Mouse (Mus musculus) hindbrain, embryonic 10.5 days (tissue): ENCODE results near the gene Cd164l2. TPM values are rescaled to one million over a fixed set of nuclear protein-coding genes. Genes with fewer than 3 reads are reported as not detected.

Experiments used
- DNase-seq: peaks from one replicate; pipeline ENCODE4 v3.0.0-alpha.2; 2017; ENCODE audit warnings: low spot score
- H3K27ac ChIP-seq: fragments of 300-500 bp; sonication (generic); 2 replicates; pipeline ENCODE4 v1.5.1; 2016; ENCODE audit warnings: mild to moderate bottlenecking, moderate library complexity
- H3K27me3 ChIP-seq: fragments of 300-500 bp; sonication (generic); 2 replicates; pipeline ENCODE4 v1.6.1; 2016; ENCODE audit warnings: mild to moderate bottlenecking; ENCODE audit not compliant: poor library complexity, insufficient read depth, severe bottlenecking
- H3K36me3 ChIP-seq: fragments of 300-500 bp; sonication (generic); 2 replicates; pipeline ENCODE4 v1.6.1; 2016; ENCODE audit warnings: mild to moderate bottlenecking, moderate library complexity
- H3K4me1 ChIP-seq: fragments of 300-500 bp; sonication (generic); replicated peaks from 2 replicates; pipeline ENCODE4 v1.6.1; 2016; ENCODE audit warnings: mild to moderate bottlenecking
- H3K4me3 ChIP-seq: fragments of 300-500 bp; sonication (generic); 2 replicates; pipeline ENCODE4 v1.5.1; 2016; ENCODE audit warnings: mild to moderate bottlenecking, moderate library complexity
- H3K9me3 ChIP-seq: fragments of 300-500 bp; sonication (generic); 2 replicates; pipeline ENCODE4 v1.6.1; 2016; ENCODE audit warnings: mild to moderate bottlenecking, moderate library complexity
- WGBS: fragments of 180-500 bp; shearing (Covaris S2); methylation state at CpG from one replicate; pipeline ENCODE4 v1.1.7; 2016; 5-methylcytosine and 5-hydroxymethylcytosine counted together
- polyA plus RNA-seq: library from polyadenylated mRNA; unstranded; fragments of >200 nt; fragmentation: Nextera tagmentation; extraction: Ambion mirVana; gene quantifications from 2 replicates; pipeline ENCODE4 v1.2.1, GENCODE M21; 2016

Gene Cd164l2
- polyA plus RNA-seq, 1 experiment from 2014 or later: 1.1 TPM

DNA sequence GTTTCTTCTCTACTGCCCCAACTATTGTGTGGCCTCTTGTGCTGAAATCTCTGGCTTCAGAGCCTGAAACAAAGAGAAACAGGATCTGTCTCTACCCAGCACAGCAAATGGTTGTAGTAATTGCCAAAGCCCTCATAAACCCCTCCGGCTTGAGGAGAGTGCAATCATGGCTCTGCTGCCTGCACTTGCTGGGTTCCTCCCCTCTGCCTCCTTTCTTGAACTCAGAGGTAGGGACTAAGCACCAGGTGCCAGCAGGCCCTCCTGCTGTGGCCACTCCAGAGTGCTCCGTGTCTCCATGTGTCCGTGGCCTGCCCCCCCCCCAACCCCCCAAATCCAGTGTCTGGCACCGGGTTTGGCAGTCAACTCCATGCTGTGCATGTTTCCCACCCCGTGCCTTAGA is 14.6 kb upstream of the Cd164l2 start:
- no peak overlapping the region for H3K4me3 ChIP-seq
- no peak for DNase-seq
- peaks cover 51% of the 10 kb centered on the region for H3K36me3 ChIP-seq
- no peaks in the 10 kb centered on the region for H3K9me3 ChIP-seq
- peak overlapping the region; percentile 78 for H3K27ac ChIP-seq
- WGBS: 16% methylated on average over 5 of the region's 5 CpGs
- H3K4me1 ChIP-seq: peaks cover 63% of the 10 kb centered on the region
- H3K27me3 ChIP-seq: peaks cover 6% of the 10 kb centered on the region; the same call in 1 of the 2 replicates

DNA sequence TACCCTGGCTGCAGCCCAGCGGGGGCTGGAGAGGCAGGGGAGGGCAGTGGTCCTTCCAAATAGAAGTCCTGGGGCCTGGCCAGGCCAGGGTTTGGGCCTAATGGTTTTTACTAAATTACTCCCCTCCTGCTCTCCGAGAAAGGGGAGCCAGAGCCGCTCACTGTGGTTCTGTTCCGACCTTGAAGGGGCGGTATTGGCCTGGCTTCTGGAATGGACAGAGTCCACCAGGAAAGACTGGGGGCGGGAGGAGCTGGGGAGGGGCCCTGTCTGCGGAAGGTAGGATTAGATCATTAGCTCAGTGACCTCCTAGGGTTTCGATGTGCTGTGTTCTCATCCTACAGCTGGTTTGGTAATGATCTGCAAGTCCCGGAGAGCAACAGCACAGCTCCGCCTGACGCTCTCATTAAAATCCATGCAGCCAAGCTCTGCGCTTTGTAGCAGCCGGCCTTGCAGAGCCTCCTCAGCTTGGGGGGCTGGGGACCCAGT is 14.1 kb upstream of the Cd164l2 start:
- 18% methylated on average over 13 of the region's 13 CpGs for WGBS
- Histone ChIP-seq H3K4me3 (no peak overlapping the region), H3K9me3 (no peaks in the 10 kb centered on the region), H3K36me3 (peaks cover 46% of the 10 kb centered on the region), H3K27ac (peak overlapping the region; percentile 78), H3K4me1 (peaks cover 63% of the 10 kb centered on the region), H3K27me3 (peaks cover 6% of the 10 kb centered on the region; the same call in 1 of the 2 replicates)
- DNase-seq: peak; percentile 37

DNA sequence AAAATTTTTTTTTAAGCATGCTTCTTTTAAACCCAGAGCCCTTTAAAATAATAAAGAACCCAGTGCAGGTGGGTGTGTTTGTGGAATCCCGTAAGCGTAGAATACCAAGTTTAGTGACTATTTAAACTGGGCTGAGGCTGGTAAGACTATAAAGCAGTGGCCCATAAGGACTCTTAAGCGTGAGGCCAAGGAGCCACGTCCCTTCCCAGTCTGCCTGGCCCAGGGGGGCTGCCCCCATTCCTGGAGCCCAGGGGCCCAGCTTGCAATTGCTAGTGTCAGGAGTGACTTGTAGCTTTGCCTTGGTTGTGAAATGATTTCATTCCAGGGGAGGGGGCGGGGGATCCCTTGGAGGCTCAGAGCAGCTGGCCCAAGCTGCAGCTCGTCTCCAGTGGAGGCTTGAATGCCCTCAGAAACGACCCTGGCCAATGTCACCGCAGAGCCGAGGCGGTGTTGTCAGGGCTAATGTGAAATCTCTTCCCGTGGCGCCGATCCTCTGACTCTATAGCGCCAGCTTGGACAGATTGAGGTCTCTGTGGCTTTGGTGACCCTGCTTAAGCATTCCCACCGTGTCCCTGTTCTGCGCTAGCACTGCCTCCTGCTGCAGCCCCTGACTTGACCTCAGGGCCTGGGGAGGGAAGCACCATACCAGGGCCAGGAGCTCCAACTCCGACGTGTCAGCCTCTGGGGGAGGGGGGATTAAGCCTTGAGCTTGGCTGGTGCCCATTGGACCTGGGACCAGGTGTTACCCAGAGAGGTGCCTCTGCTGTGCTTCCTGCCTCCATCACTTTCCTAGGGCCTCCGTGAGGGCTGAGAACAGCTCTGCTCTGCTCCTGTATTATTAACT is 13.4 kb upstream of the Cd164l2 start:
- WGBS: 16% methylated on average over 19 of the region's 19 CpGs
- Histone ChIP-seq H3K36me3 (peaks cover 39% of the 10 kb centered on the region), H3K4me1 (peaks cover 67% of the 10 kb centered on the region), H3K9me3 (no peaks in the 10 kb centered on the region), H3K27ac (peak overlapping the region; percentile 78), H3K4me3 (0 out of 2 replicates have a peak overlapping the region, but pooled peaks have one; percentile 2), H3K27me3 (peaks cover 6% of the 10 kb centered on the region; the same call in 1 of the 2 replicates)
- peak; percentile 63 for DNase-seq

DNA sequence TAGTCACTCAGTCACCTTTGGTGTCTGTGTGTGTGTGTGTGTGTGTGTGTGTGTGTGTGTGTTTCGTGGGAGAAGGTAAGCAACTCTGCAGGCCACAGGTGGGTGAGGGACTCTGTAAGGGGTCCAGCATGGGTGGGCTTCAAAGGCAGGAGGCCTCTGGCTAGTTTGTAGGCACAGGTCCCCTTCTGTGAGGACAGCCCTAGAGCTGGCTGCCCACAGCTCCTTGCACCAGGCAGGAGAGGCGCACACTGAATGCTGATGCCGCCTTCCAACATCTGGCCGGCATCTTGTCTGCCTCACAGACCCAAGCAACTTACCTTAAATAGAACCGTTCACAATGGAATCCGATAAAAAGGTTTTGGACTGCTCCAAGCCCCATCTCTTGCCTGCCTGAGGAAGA is 12.2 kb upstream of the Cd164l2 start:
- H3K4me1 ChIP-seq: peaks cover 73% of the 10 kb centered on the region
- 63% methylated on average over 6 of the region's 6 CpGs for WGBS
- peaks cover 6% of the 10 kb centered on the region; the same call in 1 of the 2 replicates for H3K27me3 ChIP-seq
- no peak overlapping the region for H3K4me3 ChIP-seq
- no peak for DNase-seq
- H3K36me3 ChIP-seq: peaks cover 27% of the 10 kb centered on the region
- no peaks in the 10 kb centered on the region for H3K9me3 ChIP-seq
- H3K27ac ChIP-seq: peak overlapping the region; percentile 64; the same call in 1 of the 2 replicates

DNA sequence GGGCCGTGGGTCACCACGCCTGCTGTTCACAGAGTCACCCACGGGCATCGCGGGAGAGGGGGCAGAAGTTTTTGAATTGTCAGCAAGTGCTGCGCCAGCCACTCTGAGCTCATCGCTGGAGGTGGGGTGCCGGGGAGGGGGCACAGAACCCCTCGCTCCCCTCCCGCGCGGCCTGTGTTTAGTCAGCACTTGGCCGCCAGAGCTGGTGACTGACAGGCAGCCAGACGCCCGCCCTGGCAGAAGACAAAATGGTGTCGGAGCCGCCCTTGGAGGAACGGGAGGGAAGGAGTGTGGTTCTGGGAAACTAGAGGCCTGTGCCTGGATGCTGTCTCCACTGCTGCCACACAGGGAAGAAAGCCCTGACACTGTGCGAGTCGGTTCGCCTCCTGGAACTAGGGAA is 11.6 kb upstream of the Cd164l2 start:
- Histone ChIP-seq H3K9me3 (no peaks in the 10 kb centered on the region), H3K36me3 (peaks cover 21% of the 10 kb centered on the region), H3K27me3 (peaks cover 6% of the 10 kb centered on the region; the same call in 1 of the 2 replicates), H3K4me3 (0 out of 2 replicates have a peak overlapping the region, but pooled peaks have one; percentile 3), H3K4me1 (peaks cover 77% of the 10 kb centered on the region), H3K27ac (peak overlapping the region; percentile 64)
- 38% methylated on average over 21 of the region's 21 CpGs for WGBS
- no peak for DNase-seq

DNA sequence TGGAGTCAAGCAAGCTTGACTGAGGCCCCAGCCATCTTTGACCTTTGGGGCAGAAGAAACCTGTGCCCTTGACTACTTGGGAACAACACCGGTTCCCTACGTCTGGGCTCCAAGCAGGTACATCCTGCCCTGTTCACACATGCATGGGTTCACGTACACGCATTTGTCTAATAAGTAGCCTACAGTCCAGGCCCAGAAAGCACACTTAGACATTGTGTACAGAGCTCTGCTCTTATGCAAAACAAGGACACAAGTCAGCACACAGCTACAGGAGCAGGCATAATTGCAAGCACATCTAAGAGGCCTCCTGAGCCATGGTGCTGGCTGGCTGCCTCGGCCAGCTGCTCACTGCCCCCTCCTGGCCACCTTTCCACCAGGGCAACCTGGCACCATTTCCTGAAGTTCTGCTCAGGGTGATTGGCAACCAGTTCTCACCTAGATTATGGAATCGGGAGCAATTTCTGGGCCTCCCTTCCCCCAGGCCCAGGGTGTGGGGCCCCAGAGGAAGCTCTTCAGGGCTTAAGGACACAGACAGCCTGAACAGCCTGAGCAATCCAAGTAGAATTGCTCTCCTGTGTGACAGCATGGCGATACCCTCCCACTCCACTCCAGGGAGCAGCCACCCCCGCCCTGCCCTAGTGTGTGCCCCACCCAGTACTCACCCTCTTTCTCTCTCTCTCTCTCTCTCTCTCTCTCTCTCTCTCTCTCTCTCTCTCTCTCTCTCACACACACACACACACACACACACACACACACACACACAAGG is 10.7 kb upstream of the Cd164l2 start:
- peak; percentile 38 for DNase-seq
- Histone ChIP-seq H3K9me3 (no peaks in the 10 kb centered on the region), H3K36me3 (peaks cover 13% of the 10 kb centered on the region), H3K4me1 (peaks cover 74% of the 10 kb centered on the region), H3K27ac (peak overlapping the region; percentile 37; the same call in 1 of the 2 replicates), H3K4me3 (no peak overlapping the region), H3K27me3 (peaks cover 6% of the 10 kb centered on the region; the same call in 1 of the 2 replicates)
- WGBS: 74% methylated on average over 8 of the region's 8 CpGs

DNA sequence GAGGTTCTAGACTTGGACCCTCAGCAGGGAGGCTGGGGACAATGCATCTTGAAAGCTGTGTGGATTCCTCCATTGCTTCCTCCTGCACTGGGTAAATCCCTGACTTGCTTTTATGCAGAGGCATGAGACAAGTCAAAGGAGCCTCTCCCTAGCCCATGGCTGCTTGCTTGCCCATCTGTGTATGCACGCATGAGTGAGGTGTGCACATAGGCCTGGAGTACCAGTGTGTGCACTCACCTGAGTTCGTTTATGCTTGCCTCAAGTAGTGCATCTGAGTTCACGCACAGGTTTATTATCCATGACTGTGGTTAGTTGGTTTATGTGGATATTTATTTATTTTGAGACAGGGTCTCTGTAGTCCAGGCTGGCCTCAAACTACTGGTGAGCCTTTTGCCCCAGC is 9.7 kb upstream of the Cd164l2 start:
- Histone ChIP-seq H3K4me3 (no peak overlapping the region), H3K36me3 (0 out of 2 replicates have a peak, but pooled peaks cover 4% of the 10 kb centered on the region), H3K9me3 (no peaks in the 10 kb centered on the region), H3K4me1 (peaks cover 63% of the 10 kb centered on the region), H3K27ac (no peak overlapping the region), H3K27me3 (no peaks in the 10 kb centered on the region)
- no peak for DNase-seq
- 98% methylated on average over 3 of the region's 3 CpGs for WGBS

DNA sequence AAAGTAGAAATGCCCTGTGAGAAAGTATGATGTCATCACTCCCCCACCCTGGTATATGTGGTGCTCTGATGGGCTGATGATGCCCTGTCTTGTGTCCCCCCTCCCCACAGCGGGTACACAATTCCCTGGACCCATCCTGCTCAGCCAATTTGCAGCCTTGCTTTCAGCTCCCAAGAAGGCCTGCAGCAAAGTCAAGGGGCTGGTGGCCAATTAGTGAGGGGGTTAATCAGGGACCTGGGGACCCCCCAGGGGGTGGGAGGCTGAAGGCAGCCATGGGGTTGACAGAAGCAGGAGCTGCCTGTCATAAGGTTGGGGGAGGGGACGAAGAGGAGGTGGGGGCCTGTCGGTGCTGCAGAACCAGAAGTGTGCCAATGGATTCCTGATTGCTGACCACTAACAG is 8.3 kb upstream of the Cd164l2 start:
- H3K27ac ChIP-seq: peak overlapping the region; percentile 50; the same call in 1 of the 2 replicates

DNA sequence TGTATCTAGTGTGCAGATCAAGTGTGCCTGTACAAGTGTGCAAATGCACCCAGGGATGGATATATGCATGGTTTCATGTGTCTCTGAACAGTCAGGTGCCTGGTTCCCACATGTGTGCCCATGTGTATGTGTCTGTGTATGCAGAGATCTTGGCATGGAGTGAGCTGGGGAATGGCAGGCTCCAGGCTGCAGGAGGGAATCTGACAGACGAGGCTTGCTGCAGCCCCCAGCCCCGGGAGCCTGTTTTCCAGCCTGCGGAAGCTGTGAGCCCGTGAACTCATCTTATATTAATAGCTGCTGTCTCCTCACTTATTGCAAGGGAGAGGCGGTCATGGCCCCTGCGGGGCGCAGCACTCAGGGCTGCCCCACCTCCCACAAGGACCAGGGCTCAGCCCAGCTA is 7.6 kb upstream of the Cd164l2 start:
- Histone ChIP-seq H3K27ac (peak overlapping the region; percentile 80), H3K27me3 (peaks cover 19% of the 10 kb centered on the region), H3K36me3 (no peaks in the 10 kb centered on the region), H3K4me1 (peaks cover 44% of the 10 kb centered on the region), H3K9me3 (no peaks in the 10 kb centered on the region), H3K4me3 (no peak overlapping the region)
- WGBS: 55% methylated on average over 7 of the region's 7 CpGs
- DNase-seq: no peak

More for the DNA sequence above, 8.3 kb upstream of the Cd164l2 start:
- Histone ChIP-seq H3K36me3 (no peaks in the 10 kb centered on the region), H3K27me3 (peaks cover 12% of the 10 kb centered on the region), H3K9me3 (no peaks in the 10 kb centered on the region), H3K4me1 (peaks cover 50% of the 10 kb centered on the region), H3K4me3 (no peak overlapping the region)
- no peak for DNase-seq
- WGBS: 72% methylated on average over 3 of the region's 3 CpGs

DNA sequence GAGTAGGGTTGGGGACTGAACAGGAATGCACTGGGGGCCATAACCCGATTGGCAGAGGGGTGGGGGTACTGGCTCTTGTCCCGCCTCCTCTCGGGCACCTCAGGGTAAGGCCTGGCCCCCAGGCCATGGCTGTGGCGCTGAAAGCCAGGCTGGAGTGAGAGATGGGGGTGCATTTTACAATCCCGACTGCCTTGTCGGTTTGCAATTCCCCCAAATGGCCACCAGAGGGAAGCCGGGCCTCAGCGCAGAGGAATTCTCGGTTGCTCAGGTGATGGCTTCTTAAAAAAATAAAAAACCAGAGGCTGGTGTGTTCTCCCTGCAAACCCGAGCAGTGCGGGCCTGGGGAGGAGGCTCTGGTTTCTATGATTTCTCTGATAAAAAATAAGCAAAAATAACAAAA is 2.6 kb upstream of the Cd164l2 start:
- peaks cover 67% of the 10 kb centered on the region for H3K27me3 ChIP-seq
- H3K4me3 ChIP-seq: no peak overlapping the region
- H3K27ac ChIP-seq: no peak overlapping the region
- H3K4me1 ChIP-seq: peaks cover 41% of the 10 kb centered on the region
- no peaks in the 10 kb centered on the region for H3K9me3 ChIP-seq
- WGBS: 6% methylated on average over 11 of the region's 11 CpGs
- H3K36me3 ChIP-seq: no peaks in the 10 kb centered on the region
- DNase-seq: peak; percentile 68

DNA sequence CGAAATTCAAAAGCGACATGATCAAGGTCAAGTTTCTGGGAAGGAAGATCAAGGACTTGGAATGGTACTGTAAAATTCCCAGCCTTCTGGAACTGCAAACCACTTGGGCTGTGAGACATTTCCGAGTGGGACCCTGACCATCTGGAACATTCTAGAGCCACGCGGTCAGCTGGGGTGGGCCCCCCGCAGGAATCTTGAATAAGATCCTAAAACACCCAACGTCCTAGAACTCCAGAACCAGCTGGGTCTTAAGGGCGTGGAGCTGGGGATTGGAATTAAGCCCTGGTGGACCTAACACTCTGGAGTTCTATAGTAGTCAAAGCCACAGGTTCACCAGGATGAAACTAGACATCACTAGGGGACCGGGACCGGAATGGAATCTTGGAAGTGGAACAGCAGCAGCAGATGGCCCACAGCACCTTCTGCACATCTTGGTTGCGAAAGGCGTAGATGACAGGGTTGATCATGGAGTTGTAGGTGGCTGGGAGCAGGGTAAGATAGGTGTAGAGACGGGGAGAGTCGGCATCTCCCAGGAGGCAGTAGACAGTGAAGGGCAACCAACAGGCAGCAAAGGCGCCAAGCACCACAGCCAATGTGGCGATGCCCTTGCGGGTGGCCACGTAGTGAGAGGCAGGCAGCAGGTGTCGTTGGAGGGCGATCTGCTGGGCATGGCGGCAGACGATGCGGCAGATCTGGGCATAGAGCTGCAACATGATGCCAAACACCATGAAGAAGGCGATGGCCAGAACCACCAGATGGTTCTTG is 1.7 kb upstream of the Cd164l2 start:
- Histone ChIP-seq H3K36me3 (no peaks in the 10 kb centered on the region), H3K4me1 (peaks cover 33% of the 10 kb centered on the region), H3K27me3 (peaks cover 76% of the 10 kb centered on the region), H3K27ac (no peak overlapping the region), H3K9me3 (no peaks in the 10 kb centered on the region), H3K4me3 (0 out of 2 replicates have a peak overlapping the region, but pooled peaks have one; percentile 6)
- WGBS: 92% methylated on average over 24 of the region's 24 CpGs
- no peak for DNase-seq

DNA sequence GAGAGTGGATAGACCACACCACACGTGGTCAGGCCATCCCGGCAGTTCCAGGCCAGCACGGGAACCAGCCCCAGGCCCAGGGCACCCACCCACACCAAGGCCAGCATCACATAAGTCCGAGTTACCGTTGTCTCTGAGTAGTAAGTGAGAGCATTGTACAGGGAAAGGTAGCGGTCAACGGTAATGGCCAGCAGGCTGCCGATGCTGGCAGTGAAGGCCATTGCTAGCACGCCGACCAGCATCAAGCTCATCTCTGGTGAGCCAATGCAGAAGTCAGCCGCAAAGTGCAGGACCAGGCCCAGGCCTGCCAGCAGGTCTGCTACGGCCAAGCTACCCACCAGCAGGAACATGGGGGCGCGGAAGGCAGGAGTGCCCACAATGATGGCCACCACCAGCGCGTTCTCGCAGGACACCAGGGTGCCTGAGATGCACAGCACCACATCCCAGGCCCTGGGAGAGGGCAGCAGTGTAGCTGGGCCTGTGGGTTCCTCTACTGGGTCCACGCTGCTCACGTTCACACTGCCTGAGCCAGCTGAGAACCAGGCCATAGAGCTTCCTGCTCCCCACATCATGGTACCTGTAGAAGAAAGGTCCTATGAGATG is 1.0 kb upstream of the Cd164l2 start:
- H3K9me3 ChIP-seq: no peaks in the 10 kb centered on the region
- no peaks in the 10 kb centered on the region for H3K36me3 ChIP-seq
- peaks cover 83% of the 10 kb centered on the region for H3K27me3 ChIP-seq
- H3K4me1 ChIP-seq: peaks cover 33% of the 10 kb centered on the region
- 0 out of 2 replicates have a peak overlapping the region, but pooled peaks have one; percentile 6 for H3K4me3 ChIP-seq
- DNase-seq: no peak
- 91% methylated on average over 19 of the region's 19 CpGs for WGBS
- H3K27ac ChIP-seq: no peak overlapping the region
